Mouse (Mus musculus) layer of hippocampus, adult 18-20 months (tissue): Measurements from ENCODE around the gene Klk1b11. TPM values are rescaled to one million over a fixed set of nuclear protein-coding genes. Genes with fewer than 3 reads are reported as not detected.
"Not testable (repeated sequence)": the region's sequence is repeated elsewhere in the genome, so short reads cannot be mapped to it uniquely, and the experiment has no call there.

Source experiments
- DNase-seq, 2 experiments: peaks; one replicate each; pipeline ENCODE4 v3.0.0; 2022; ENCODE audit warnings: low spot score in 2 of 2
- long read RNA-seq: library from polyadenylated mRNA; stranded (forward); transcript quantifications from one replicate; pipeline ENCODE4 v2.0.0, GENCODE M21; 2021
- total RNA-seq, 2 experiments: library from RNA; stranded (reverse); gene quantifications; 2 replicates each; pipeline ENCODE4 v1.2.3; 2021

The Klk1b11 gene
- total RNA-seq, result not detected
- long read RNA-seq, result 0 reads

DNA sequence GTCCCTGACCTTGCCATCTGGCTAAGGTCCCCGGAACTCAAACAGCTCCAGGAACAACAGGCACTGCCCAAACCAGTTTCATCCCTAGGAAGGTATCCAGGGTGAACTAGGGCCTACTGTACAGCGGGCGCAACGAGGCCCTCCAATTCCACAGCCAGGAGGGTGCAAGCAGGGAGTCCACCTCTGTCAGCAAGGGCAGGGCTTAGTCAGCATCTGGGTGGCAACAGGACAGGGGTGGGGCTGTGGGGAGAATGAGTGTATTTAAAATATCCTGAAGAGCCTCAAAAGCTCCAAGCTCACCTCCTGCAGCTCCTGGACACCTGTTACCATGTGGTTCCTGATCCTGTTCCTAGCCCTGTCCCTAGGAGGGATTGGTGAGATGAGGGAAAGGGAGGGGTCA lies at the start of gene Klk1b11:
TSS of gene Klk1b11 (plus strand) at position 301 of the 400 bp plus-strand sequence.
- DNase-seq, result not testable (repeated sequence)

DNA sequence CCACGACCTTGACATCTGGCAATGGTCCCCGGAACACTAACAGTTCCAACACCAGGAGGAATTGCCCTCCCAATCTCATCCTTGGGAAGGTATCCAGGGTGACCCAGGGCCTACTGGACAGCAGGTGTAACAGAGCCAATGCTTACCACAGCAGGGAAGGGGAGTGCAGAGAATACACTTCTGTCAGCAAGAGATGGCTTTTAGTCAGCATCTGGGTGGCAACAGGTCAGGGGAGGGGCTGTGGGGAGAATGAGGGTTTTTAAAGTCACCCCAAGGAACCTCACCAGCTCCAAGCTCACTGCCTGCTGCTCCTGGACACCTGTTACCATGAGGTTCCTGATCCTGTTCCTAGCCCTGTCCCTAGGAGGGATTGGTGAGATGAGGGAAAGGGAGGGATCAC lies 45.3 kb upstream of the Klk1b11 start, which contains the start of gene Klk1b8:
TSS of gene Klk1b8 (plus strand) at position 301 of the 400 bp plus-strand sequence.
- no peak for DNase-seq

DNA sequence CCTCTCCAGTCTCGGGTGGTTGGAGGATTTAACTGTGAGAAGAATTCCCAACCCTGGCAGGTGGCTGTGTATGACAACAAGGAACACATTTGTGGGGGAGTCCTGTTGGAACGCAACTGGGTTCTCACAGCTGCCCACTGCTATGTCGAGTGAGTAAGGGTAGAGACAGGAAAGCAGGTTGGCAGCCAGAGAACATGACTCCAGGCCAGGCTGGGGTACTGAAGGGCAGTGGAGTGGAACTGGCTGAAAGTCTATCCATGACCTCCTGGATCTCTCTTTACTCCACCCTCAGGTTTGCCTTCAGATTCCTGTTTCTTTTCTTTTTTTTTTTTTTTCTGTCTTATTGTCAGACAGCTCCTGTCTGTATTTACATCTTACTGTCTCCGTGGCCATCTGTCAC lies 43.0 kb upstream of the Klk1b11 start:
- DNase-seq, result peak; percentile 11 to 16

DNA sequence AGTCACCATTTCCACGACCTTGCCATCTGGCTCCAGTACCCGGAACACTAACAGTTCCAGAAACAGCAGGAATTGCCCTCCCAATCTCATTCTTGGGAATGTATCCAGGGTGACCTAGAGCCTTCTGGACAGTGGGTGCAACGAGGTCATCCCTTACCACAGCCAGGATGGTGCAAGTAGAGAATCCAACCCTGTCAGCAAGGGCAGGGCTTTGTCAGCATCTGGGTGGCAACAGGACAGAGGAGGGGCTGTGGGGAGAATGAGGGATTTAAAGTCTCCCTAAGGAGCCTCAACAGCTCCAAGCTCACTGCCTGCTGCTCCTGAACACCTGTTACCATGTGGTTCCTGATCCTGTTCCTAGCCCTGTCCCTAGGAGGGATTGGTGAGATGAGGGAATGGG lies 29.2 kb upstream of the Klk1b11 start, which contains the start of gene Klk1b1:
TSS of gene Klk1b1 (plus strand) at position 301 of the 400 bp plus-strand sequence.
- DNase-seq, result no peak

DNA sequence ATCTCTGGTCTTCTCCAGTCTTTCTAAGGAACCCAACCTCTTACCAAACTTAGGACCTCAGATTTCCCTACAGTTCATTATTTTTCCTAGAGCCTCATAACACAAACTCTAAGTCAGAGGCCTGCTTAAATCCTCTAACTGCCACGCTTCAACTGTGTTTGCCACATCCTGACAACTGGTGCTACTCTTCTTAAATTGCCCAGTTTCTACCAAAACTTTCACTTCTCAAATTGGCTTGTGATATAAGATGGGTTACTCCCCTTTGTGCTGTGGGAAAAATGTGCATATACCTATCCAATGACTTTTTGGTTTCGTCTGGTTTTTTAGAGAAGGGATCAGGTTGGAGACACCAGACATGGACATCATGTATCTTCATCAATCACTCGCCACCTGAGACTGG lies 28.6 kb upstream of the Klk1b11 start:
- DNase-seq, result no peak

DNA sequence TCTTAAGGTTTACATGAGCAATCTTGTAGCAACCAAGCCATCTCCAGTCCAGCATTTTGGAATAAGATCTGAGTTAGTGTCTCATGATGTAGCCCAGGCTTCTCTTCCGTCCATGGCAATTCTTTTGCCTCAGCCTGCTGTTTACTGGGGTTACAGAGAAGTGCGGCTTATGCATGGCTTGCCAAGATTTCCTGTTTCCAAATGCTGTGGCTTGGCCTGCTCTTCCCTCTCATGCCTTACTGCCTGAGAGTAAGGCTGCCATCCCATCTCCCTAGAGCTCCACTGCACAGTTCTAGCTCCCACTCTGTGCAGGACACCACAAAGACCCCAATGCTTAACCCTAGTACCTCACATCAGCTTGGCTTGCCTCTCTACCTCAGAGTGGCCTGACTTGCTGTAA lies 28.1 kb upstream of the Klk1b11 start:
- DNase-seq, result no peak

DNA sequence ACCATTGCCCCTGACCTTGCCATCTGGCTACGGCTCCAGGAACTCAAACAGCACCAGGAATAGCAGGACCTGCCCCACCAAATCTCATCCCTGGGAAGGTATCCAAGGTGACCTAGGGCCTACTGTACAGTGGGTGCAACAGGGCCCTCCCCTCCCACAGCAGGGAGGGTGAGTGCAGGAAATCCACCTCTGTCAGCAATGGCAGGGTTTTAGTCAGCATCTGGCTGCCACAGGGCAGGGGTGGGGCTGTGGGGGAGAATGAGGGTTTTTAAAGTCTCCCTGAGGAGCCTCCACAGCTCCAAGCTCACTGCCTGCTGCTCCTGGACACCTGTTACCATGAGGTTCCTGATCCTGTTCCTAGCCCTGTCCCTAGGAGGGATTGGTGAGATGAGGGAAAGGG lies 19.9 kb upstream of the Klk1b11 start, which contains the start of gene Klk1b9:
TSS of gene Klk1b9 (plus strand) at position 301 of the 400 bp plus-strand sequence.
- not testable (repeated sequence) for DNase-seq

DNA sequence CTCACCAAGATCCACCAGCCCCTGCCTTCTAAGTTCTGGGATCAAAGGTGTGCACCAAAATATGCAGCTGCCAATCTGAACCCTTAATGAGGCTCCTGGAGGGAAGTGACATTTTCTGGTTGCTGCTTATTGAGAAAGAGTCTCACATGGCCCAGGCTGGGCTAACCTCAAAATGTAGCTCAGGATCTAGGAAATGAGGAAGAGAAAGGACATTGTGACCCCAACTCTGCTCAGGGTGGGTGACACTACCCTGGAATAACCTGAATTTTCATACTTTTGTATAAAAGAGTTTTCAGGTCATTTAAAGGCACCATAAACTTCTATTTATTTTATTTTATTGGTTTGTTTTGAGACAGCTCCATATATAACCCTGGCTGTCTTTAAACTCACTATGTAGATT lies 10.0 kb upstream of the Klk1b11 start:
- no peak for DNase-seq

DNA sequence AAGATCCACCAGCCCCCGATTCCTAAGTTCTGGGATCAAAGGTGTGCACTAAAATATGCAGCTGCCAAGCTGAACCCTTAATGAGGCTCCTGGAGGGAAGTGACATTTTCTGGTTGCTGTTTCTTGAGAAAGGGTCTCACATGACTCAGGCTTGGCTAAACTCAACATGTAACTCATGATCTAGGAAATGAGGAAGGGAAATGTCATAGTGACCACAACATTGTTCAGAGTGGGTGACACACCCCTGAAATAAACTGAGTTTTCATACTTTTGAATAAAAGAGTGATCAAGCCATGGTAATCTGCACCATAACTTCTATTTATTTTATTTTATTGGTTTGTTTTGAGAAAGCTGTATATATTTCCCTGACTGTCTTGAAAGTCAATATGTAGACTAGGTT lies 856 bp upstream of the Klk1b11 start:
- DNase-seq, result not testable (repeated sequence)

DNA sequence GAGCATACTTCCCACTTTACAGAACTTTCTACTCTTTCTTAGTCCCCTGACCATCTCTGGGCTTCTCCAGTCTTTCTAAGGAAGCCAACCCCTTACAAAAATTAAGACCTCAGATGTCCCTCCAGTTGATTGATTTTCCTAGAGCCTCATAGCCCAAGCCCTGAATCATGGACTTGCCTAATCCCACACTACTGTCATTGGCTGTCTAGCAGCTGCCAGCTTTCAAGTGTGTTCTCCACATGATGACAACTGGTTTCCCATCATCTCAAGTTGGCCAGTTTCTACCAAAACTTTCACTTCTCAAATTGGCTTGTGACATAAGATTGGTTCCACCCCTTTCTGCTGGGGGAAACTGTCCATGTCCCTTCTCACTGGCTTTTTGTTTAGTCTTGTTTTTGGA lies 9.2 kb downstream of the Klk1b11 start:
- no peak for DNase-seq

DNA sequence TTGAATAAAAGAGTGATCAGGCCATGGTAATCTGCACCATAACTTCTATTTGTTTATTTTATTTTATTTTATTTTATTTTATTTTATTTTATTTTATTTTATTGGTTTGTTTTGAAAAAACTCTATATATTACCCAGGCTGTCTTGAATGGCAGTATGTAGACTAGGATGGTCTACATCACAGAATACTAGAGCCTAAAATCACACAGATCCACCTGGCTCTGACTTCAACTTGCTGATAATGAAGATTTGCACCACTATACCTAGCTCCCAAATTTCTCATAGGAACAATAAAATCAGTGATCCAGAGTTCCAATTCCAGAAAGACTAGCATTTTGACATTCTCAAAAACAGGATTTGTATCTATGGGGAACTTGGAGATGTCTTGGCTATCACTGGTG lies 16.2 kb downstream of the Klk1b11 start, which contains the start of gene Klk1b26:
TSS of gene Klk1b26 (plus strand) at position 301 of the 400 bp plus-strand sequence.
- not testable (repeated sequence) for DNase-seq

DNA sequence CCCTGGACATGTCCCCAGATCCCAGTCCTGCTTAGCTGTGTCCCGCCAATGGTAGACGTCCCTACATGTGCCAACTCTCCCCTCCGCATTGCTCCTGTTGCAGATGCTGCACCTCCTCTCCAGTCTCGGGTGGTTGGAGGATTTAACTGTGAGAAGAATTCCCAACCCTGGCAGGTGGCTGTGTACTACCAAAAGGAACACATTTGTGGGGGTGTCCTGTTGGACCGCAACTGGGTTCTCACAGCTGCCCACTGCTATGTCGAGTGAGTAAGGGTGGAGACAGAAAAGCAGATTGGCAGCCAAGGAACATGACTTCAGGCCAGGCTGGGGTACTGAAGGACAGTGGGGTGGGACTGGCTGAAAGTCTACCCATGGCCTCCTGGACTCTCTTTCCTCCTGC lies 19.0 kb downstream of the Klk1b11 start:
- DNase-seq, result peak in 1 of 2 experiments; percentile 14

DNA sequence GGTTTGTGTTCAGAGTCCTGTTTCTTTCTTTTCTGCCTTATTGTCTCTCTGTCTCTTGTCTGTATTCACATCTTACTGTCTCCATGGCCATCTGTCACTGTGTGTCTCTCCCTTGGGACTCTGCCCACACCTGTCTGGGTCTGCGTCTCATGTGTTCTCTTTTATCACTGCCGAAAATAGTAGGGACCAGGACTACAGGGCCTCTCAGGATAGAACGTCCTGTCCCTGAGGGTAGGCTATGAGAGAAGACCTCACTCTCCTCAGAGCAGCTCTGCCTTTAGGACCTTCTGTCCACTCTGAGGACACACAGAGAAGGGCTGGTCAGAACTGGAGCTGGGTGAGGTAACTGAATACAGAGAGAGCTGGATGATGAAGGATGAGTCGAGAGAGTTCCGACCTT lies 19.4 kb downstream of the Klk1b11 start:
- DNase-seq, result peak in 1 of 2 experiments; percentile 6

Other genes with a start within 250 kb of the Klk1b11 start
- not detected for gene Klk12, start 227.0 kb upstream of the Klk1b11 start, total RNA-seq
- gene Klk11, start 221.3 kb upstream of the Klk1b11 start, total RNA-seq, result not detected
- gene Klk10, start 214.8 kb upstream of the Klk1b11 start, total RNA-seq, result 1 to 10 TPM; 1.2 to 1.5 TPM
- not detected for gene Klk9, start 204.0 kb upstream of the Klk1b11 start, total RNA-seq
- 10 to 100 TPM; 22.3 to 27.7 TPM for gene Klk8, start 198.3 kb upstream of the Klk1b11 start, total RNA-seq
- gene Klk7, start 184.6 kb upstream of the Klk1b11 start, total RNA-seq, result under 1 TPM; 0.32 to 0.33 TPM
- 1 to 10 TPM in 1 of 2 experiments, under 1 TPM in 1; 0.89 to 1.0 TPM for gene Klk6, start 171.4 kb upstream of the Klk1b11 start, total RNA-seq
- gene Klk5, start 153.9 kb upstream of the Klk1b11 start, total RNA-seq, result not detected
- not detected for gene Klk4, start 114.7 kb upstream of the Klk1b11 start, total RNA-seq
- not detected for gene Klk15, start 62.1 kb upstream of the Klk1b11 start, total RNA-seq
- not detected for gene Klk1b8, start 45.2 kb upstream of the Klk1b11 start, total RNA-seq
- not detected for gene Klk1b1, start 29.1 kb upstream of the Klk1b11 start, total RNA-seq
- gene Klk1b9, start 19.8 kb upstream of the Klk1b11 start, total RNA-seq, result not detected
- gene Klk1b26, start 16.3 kb downstream of the Klk1b11 start, total RNA-seq, result not detected
- not detected for gene Klk1b27, start 56.4 kb downstream of the Klk1b11 start, total RNA-seq
- not detected for gene Klk1b21, start 106.5 kb downstream of the Klk1b11 start, total RNA-seq
- not detected for gene Klk1b22, start 116.8 kb downstream of the Klk1b11 start, total RNA-seq
- not detected for gene Klk1b16, start 140.9 kb downstream of the Klk1b11 start, total RNA-seq
- not detected for gene Klk1b24, start 192.4 kb downstream of the Klk1b11 start, total RNA-seq
- gene Klk1b3, start 202.3 kb downstream of the Klk1b11 start, total RNA-seq, result not detected
- gene Klk1b4, start 211.6 kb downstream of the Klk1b11 start, total RNA-seq, result not detected
- not detected for gene Klk1b5, start 220.1 kb downstream of the Klk1b11 start, total RNA-seq
- not detected for gene Klk1, start 229.5 kb downstream of the Klk1b11 start, total RNA-seq
- not detected for gene Gm36864, start 240.3 kb downstream of the Klk1b11 start, total RNA-seq